Mouse (Mus musculus) mammary gland, adult 2 months (tissue): Measurements from ENCODE around the gene Mccc2. TPM values are rescaled to one million over a fixed set of nuclear protein-coding genes. Genes with fewer than 3 reads are reported as not detected.

ENCODE experiments used
- polyA plus RNA-seq: library from polyadenylated mRNA; depleted of rRNA; stranded (reverse); fragments of >200 nt; gene quantifications from 2 replicates; pipeline ENCODE4 v1.2.3, GENCODE M21; 2012; ENCODE audit warnings: low replicate concordance; rRNA removed

Gene Mccc2
- 32.3 and 38.8 TPM in 2 replicates for polyA plus RNA-seq

DNA sequence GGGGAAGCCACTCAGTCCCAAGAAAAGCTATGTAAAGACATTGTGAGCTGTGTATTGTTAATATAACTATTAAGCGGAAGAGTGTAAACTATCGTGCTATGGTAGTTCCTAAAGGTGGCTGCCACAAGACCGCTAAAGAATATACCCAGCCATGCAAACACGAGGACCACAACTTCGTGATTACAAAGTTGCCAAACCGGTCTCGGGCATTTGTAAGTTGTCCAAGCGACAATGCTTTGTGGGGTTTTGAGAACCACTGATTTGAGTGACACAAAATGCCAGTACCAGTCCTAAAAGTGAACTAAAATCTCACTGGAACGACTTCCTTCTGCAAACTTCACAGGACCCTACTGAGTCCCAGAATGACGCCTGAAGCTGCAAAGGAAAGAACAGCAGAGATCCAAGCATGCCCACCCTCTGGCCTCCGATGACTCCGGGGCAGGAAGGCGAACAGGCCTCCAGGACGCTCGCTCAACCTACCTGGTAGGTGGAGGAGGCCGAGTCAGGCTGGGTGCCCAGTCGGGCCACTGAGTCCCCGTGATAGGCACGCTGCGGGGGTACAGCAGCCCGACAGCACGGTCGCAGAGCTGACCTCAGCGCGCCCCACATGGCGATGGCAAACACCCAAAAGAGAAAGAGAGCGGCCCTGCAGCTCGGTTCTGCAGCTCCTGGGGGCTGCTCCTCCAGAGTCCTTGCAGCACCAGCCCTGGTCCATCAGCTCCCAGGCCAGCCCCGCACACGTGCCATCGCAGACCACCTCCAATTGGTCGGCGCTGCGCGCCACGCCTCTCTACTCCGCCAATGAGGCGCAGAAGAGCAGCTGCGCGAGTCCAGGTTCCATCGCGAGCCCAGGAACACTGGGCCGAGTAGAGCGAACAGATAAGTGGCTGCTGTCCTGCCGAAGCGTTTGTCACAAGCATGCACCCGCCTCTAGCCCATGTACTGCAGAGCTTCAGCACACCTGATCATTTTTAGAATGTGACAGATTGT, at the start of gene Mccc2:
Mccc2 (minus strand) TSS at position 734 of the 990 bp plus-strand sequence.

GRCm38 (mm10) chr13:99900965-99901364, 114.5 kb downstream of the Mccc2 start, which contains the start of gene Cartpt:
TSS of gene Cartpt (minus strand) at chr13:99901091.

Other genes starting within 250 kb of the Mccc2 start
- gene Cartpt, start 114.5 kb downstream of the Mccc2 start, polyA plus RNA-seq: not detected in 2 replicates
- gene Bdp1, start 88.4 kb upstream of the Mccc2 start, polyA plus RNA-seq: 2.0 and 2.2 TPM in 2 replicates
- 2.3 and 5.7 TPM in 2 replicates for gene Serf1, start 92.4 kb upstream of the Mccc2 start, polyA plus RNA-seq
- gene Smn1, start 109.2 kb upstream of the Mccc2 start, polyA plus RNA-seq: 8.3 and 15.5 TPM in 2 replicates
- 1.5 and 2.3 TPM in 2 replicates for gene Naip2, start 186.5 kb upstream of the Mccc2 start, polyA plus RNA-seq
- 1.6 and 3.0 TPM in 2 replicates for gene Naip5, start 230.7 kb upstream of the Mccc2 start, polyA plus RNA-seq